Mouse (Mus musculus): ENCODE data around the gene Man2b1. TPM values are rescaled to one million over a fixed set of nuclear protein-coding genes. Genes with fewer than 3 reads are reported as not detected.

The Man2b1 gene
- 15.6 and 17.7 TPM in 2 replicates for polyA plus RNA-seq (2015; fragmentation: Nextera tagmentation; extraction: Ambion mirVana)

DNA sequence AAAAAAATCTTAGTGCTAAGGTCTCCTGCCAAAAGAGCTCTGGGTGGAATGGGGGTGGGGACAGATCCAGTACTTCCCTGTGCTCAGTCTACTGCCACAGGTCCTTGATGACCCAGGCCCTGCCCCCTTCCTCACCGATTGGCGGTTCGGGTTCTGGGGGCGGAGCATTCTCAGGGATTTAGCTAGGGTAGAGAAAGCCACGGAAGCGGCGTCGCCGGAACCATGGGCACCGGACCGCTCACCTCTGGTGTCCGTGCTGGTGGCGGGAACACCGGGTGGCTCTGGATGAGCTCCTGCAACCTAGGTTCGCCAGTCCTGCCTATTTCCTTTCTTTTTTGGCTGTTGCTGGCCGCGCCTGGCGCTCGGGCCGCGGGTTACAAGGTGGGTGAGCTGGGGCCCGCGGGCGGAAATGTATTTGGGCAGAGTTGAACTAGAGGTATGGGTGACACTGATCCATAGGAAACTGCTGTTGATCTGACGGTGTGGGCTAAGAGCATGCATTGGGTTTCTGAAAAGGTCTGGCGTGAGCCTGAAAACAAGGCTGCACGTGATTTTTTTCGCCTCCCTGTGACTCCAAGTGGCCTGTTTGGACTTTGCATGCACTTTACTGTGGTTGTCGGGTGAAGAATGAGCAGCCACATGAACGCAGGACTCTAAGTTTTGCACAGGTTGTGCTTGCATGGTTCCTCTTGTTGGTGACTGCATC lies at the start of gene Man2b1:
Man2b1 (plus strand) TSS at position 163 of the 706 bp plus-strand sequence.
- WGBS, result under 1% methylated on average over 30 of the region's 30 CpGs
- ATAC-seq, result peak; percentile 84
- Histone ChIP-seq H3K36me3 (ENCODE audit: control insufficient read depth, insufficient read depth) (peaks cover 5% of the 10 kb centered on the region), H3K9me3 (ENCODE audit: control insufficient read depth, low read length) (no peaks in the 10 kb centered on the region), H3K27me3 (replicated peaks; ENCODE audit: control insufficient read depth, insufficient read depth, low read length) (no peaks in the 10 kb centered on the region), H3K4me1 (replicated peaks; ENCODE audit: control insufficient read depth, insufficient read depth, low read length) (peaks cover 34% of the 10 kb centered on the region), H3K27ac (ENCODE audit: low read length) (no peak within 1 kb of the TSS), H3K9ac (replicated peaks; ENCODE audit: low read depth, low read length) (peak within 1 kb of the TSS; percentile 70), H3K4me3 (replicated peaks; ENCODE audit: low read length) (peak within 1 kb of the TSS; percentile 67), H3K4me2 (ENCODE audit: low read length) (peak within 1 kb of the TSS; percentile 86)

GRCm38 (mm10) chr8:85033867-85034266 lies 49.2 kb upstream of the Man2b1 start:
- no peak overlapping the region for H3K4me3 ChIP-seq (replicated peaks; ENCODE audit: low read length)
- H3K9ac ChIP-seq (replicated peaks; ENCODE audit: low read depth, low read length), result no peak overlapping the region
- H3K4me1 ChIP-seq (replicated peaks; ENCODE audit: control insufficient read depth, insufficient read depth, low read length), result peaks cover 28% of the 10 kb centered on the region
- H3K27ac ChIP-seq (ENCODE audit: low read length), result no peak overlapping the region
- no peak overlapping the region for H3K4me2 ChIP-seq (ENCODE audit: low read length)
- 77% methylated on average over 1 of the region's 1 CpGs for WGBS
- no peaks in the 10 kb centered on the region for H3K9me3 ChIP-seq (ENCODE audit: control insufficient read depth, low read length)
- peaks cover 17% of the 10 kb centered on the region for H3K36me3 ChIP-seq (ENCODE audit: control insufficient read depth, insufficient read depth)
- no peaks in the 10 kb centered on the region for H3K27me3 ChIP-seq (replicated peaks; ENCODE audit: control insufficient read depth, insufficient read depth, low read length)
- no peak for ATAC-seq

- WGBS, result 6% methylated on average over 13 of the region's 13 CpGs
- no peak overlapping the region for H3K9ac ChIP-seq (replicated peaks; ENCODE audit: low read depth, low read length)
Measured at GRCm38 (mm10) chr8:85034764-85035163, 48.3 kb upstream of the Man2b1 start.

DNA sequence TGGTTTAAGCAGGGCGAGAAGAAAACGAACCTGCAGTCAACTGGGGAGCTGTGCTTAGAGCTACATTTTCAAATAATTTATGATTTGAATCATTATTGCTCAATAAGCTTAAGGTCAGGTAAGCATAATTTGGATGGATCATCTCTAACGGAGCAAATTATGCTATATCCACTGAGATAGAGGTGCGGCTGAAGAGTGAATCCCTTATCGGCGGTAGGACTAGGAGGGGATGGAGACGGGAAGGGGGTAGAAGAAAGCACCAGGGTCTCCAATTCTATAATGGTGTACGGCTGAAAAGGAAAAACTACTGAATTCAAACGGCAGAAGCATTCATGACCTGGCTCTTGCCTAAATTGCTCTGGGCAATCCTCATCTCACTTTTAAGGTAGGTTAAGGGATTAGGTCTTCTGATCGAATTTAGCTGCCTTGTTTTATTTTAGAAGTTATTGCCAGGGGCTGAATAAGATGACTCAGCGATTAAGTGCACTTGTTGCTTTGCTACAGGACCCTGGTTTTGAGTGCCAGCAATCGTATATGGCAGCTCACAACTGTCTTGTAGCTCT lies 47.8 kb upstream of the Man2b1 start:
- Histone ChIP-seq H3K27ac (ENCODE audit: low read length) (no peak overlapping the region), H3K36me3 (ENCODE audit: control insufficient read depth, insufficient read depth) (peaks cover 15% of the 10 kb centered on the region), H3K4me2 (ENCODE audit: low read length) (peak overlapping the region; percentile 85), H3K4me3 (replicated peaks; ENCODE audit: low read length) (peak overlapping the region; percentile 80), H3K9me3 (ENCODE audit: control insufficient read depth, low read length) (no peaks in the 10 kb centered on the region), H3K4me1 (replicated peaks; ENCODE audit: control insufficient read depth, insufficient read depth, low read length) (peaks cover 26% of the 10 kb centered on the region), H3K27me3 (replicated peaks; ENCODE audit: control insufficient read depth, insufficient read depth, low read length) (no peaks in the 10 kb centered on the region), H3K9ac (replicated peaks; ENCODE audit: low read depth, low read length) (peak overlapping the region; percentile 72; the same call in 1 of the 2 replicates)
- whole genome bisulfite sequencing, result 6% methylated on average over 12 of the region's 12 CpGs
- ATAC-seq, result no peak

More at GRCm38 (mm10) chr8:85034764-85035163, 48.3 kb upstream of the Man2b1 start:
- peaks cover 17% of the 10 kb centered on the region for H3K36me3 ChIP-seq (ENCODE audit: control insufficient read depth, insufficient read depth)
- H3K4me1 ChIP-seq (replicated peaks; ENCODE audit: control insufficient read depth, insufficient read depth, low read length), result peaks cover 26% of the 10 kb centered on the region
- no peaks in the 10 kb centered on the region for H3K9me3 ChIP-seq (ENCODE audit: control insufficient read depth, low read length)
- no peaks in the 10 kb centered on the region for H3K27me3 ChIP-seq (replicated peaks; ENCODE audit: control insufficient read depth, insufficient read depth, low read length)
- no peak for ATAC-seq
- H3K4me2 ChIP-seq (ENCODE audit: low read length), result peak overlapping the region; percentile 85
- H3K4me3 ChIP-seq (replicated peaks; ENCODE audit: low read length), result peak overlapping the region; percentile 80
- no peak overlapping the region for H3K27ac ChIP-seq (ENCODE audit: low read length)

- peak overlapping the region; percentile 72 for H3K9ac ChIP-seq (replicated peaks; ENCODE audit: low read depth, low read length)
- H3K4me3 ChIP-seq (replicated peaks; ENCODE audit: low read length), result peak overlapping the region; percentile 80
- under 1% methylated on average over 15 of the region's 15 CpGs for WGBS
- H3K9me3 ChIP-seq (ENCODE audit: control insufficient read depth, low read length), result no peaks in the 10 kb centered on the region
- peaks cover 26% of the 10 kb centered on the region for H3K4me1 ChIP-seq (replicated peaks; ENCODE audit: control insufficient read depth, insufficient read depth, low read length)
- H3K27ac ChIP-seq (ENCODE audit: low read length), result peak overlapping the region; percentile 86
- H3K4me2 ChIP-seq (ENCODE audit: low read length), result peak overlapping the region; percentile 85
- peaks cover 16% of the 10 kb centered on the region for H3K36me3 ChIP-seq (ENCODE audit: control insufficient read depth, insufficient read depth)
- ATAC-seq, result peak; percentile 9
- H3K27me3 ChIP-seq (replicated peaks; ENCODE audit: control insufficient read depth, insufficient read depth, low read length), result no peaks in the 10 kb centered on the region
Measured at GRCm38 (mm10) chr8:85035728-85036310, 47.3 kb upstream of the Man2b1 start.

GRCm38 (mm10) chr8:85036381-85036717 lies 46.7 kb upstream of the Man2b1 start:
- H3K27me3 ChIP-seq (replicated peaks; ENCODE audit: control insufficient read depth, insufficient read depth, low read length), result no peaks in the 10 kb centered on the region
- peak; percentile 46 for ATAC-seq
- peak overlapping the region; percentile 80 for H3K4me3 ChIP-seq (replicated peaks; ENCODE audit: low read length)
- H3K4me2 ChIP-seq (ENCODE audit: low read length), result peak overlapping the region; percentile 85
- peaks cover 14% of the 10 kb centered on the region for H3K36me3 ChIP-seq (ENCODE audit: control insufficient read depth, insufficient read depth)
- H3K9me3 ChIP-seq (ENCODE audit: control insufficient read depth, low read length), result no peaks in the 10 kb centered on the region
- H3K4me1 ChIP-seq (replicated peaks; ENCODE audit: control insufficient read depth, insufficient read depth, low read length), result peaks cover 26% of the 10 kb centered on the region
- peak overlapping the region; percentile 72 for H3K9ac ChIP-seq (replicated peaks; ENCODE audit: low read depth, low read length)
- WGBS, result 0% methylated on average over 9 of the region's 9 CpGs
- H3K27ac ChIP-seq (ENCODE audit: low read length), result peak overlapping the region; percentile 86

- Histone ChIP-seq H3K4me1 (replicated peaks; ENCODE audit: control insufficient read depth, insufficient read depth, low read length) (peaks cover 26% of the 10 kb centered on the region), H3K4me2 (ENCODE audit: low read length) (peak within 1 kb of the TSS; percentile 97), H3K27ac (ENCODE audit: low read length) (peak within 1 kb of the TSS; percentile 99), H3K36me3 (ENCODE audit: control insufficient read depth, insufficient read depth) (peaks cover 12% of the 10 kb centered on the region), H3K9me3 (ENCODE audit: control insufficient read depth, low read length) (no peaks in the 10 kb centered on the region), H3K4me3 (replicated peaks; ENCODE audit: low read length) (peak within 1 kb of the TSS; percentile 80), H3K27me3 (replicated peaks; ENCODE audit: control insufficient read depth, insufficient read depth, low read length) (no peaks in the 10 kb centered on the region), H3K9ac (replicated peaks; ENCODE audit: low read depth, low read length) (peak within 1 kb of the TSS; percentile 91)
- under 1% methylated on average over 59 of the region's 59 CpGs for WGBS
- ATAC-seq, result peak; percentile 89
Measured at GRCm38 (mm10) chr8:85036718-85037365, 46.2 kb upstream of the Man2b1 start, which contains the start of gene Tnpo2. Gene Tnpo2, plus strand, starts transcription at chr8:85036915.

GRCm38 (mm10) chr8:85037366-85037680 lies 45.7 kb upstream of the Man2b1 start:
- Histone ChIP-seq H3K4me3 (replicated peaks; ENCODE audit: low read length) (peak overlapping the region; percentile 80), H3K27ac (ENCODE audit: low read length) (peak overlapping the region; percentile 99), H3K27me3 (replicated peaks; ENCODE audit: control insufficient read depth, insufficient read depth, low read length) (no peaks in the 10 kb centered on the region), H3K4me1 (replicated peaks; ENCODE audit: control insufficient read depth, insufficient read depth, low read length) (peaks cover 26% of the 10 kb centered on the region), H3K9ac (replicated peaks; ENCODE audit: low read depth, low read length) (peak overlapping the region; percentile 91), H3K9me3 (ENCODE audit: control insufficient read depth, low read length) (no peaks in the 10 kb centered on the region), H3K4me2 (ENCODE audit: low read length) (peak overlapping the region; percentile 97), H3K36me3 (ENCODE audit: control insufficient read depth, insufficient read depth) (peaks cover 10% of the 10 kb centered on the region)
- WGBS, result 0% methylated on average over 14 of the region's 14 CpGs
- ATAC-seq, result peak; percentile 54

Data from forebrain, embryonic 16.5 days (tissue).